Mouse (Mus musculus) adrenal gland, postnatal 4 days (tissue): ENCODE data around the gene Asb8. TPM values are rescaled to one million over a fixed set of nuclear protein-coding genes. Genes with fewer than 3 reads are reported as not detected.

Experiments
- DNase-seq, 2 experiments: peaks; one replicate each; pipeline ENCODE4 v3.0.0; 2021 to 2022; ENCODE audit warnings: low spot score in 2 of 2, mixed read lengths in 2 of 2
- total RNA-seq, 2 experiments: library from RNA; stranded (reverse); gene quantifications; 2 replicates each; pipeline ENCODE4 v1.2.3; 2021

The Asb8 gene
- total RNA-seq, 2 experiments from 2014 or later: 48.6 to 50.3 TPM

DNA sequence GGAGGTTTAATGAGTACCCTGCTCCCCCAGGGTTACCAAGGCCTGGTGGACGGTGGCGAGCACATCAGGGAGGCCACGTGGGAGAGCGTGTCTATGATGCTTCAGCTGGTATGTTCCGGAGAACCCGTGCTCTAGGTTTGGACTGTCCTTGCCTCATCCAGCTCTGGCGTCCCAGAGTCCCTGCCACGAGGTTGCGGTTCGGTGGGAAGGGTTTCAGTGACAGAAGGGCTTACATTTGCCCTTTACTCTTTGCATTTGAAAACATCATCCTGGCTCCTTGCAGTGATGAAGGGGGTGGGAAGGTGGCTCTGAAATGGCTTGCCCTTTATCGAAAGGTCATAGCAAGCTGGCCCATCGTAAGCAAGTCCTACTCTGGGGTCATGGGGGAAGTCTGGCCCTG, 46.1 kb downstream of the Asb8 start:
- DNase-seq: no peak

DNA sequence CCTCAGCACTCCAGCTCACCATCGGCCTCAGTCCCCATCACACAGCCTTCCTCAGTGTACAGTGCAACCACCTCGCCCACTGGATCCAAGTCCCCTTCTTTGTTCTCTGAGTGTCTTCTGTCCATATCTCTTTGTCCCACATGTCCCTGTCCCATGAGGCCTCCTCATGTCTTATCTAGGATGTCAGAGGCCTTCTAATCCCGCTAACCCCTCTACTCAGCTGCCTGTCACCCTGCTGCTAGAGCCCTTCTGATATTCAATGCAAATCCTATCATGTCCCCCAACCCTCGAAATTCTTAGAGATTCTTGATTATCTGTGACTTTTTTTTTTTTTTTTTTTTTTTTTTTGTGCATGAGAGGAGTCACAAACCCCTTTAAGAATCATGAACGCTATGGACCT, 49.1 kb downstream of the Asb8 start:
- no peak for DNase-seq

GRCm38 (mm10) chr15:98115779-98116163, 49.7 kb downstream of the Asb8 start:
- no peak for DNase-seq

GRCm38 (mm10) chr15:98114852-98115778, 50.3 kb downstream of the Asb8 start:
- DNase-seq: no peak

DNA sequence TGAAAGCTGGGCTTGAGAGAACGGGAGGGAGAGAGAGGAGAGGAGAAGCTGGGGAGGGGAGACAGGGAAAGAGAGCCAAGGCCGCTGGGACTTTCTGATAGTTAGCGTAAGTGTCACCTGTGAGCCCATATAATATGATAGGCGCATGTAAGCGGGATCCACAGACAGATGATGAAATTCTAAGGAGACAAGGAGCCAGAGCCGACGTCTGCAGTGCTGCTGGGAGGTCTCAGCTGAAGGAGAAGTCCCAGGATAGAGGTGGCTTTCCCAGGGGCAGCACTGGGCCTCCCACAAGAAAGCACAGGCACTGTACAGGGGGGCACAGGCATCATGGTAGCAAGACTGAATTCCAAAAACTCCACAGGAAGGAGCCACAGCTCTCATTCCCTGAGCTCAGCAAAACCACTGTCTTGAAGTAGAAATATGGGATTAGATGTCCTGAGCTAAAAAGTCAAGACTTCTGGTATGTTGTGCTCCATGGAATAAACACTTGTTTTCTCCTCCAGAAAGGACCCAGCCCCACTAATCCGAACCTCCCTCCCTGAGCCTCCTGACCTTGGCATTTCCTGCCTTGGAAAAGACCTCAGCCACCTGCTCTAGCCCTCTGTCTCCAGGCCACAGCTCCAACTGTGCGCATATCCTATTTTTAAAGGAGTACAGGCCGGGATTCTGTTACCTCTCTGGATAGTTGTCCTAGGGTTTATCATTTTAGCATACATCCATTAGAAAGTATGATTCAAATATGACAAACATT, 51.1 kb downstream of the Asb8 start:
- no peak for DNase-seq

DNA sequence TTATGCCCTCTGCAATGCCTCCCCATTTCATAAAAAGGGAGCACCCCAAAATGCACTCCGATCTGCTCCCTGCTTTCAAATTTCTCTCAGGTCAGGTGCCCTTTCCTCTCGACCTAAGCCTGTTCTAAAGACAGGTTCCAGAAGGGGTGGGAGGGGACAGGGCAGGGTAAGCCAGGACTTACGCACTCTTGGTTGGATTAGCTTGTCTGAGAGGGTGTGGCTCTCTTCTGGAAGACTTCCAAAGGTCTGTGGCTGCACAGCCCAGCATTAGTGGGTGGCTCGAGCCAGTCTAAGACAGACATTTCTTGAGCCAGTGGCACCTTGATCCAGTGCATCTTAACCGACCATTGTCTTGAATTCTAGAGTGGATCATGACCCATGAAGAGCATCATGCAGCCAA, 53.6 kb downstream of the Asb8 start:
- DNase-seq: no peak

GRCm38 (mm10) chr15:98108297-98109152, 56.9 kb downstream of the Asb8 start:
- DNase-seq: peak; percentile 43 to 64

- DNase-seq: no peak
Measured at GRCm38 (mm10) chr15:98107703-98108296, 57.6 kb downstream of the Asb8 start.

DNA sequence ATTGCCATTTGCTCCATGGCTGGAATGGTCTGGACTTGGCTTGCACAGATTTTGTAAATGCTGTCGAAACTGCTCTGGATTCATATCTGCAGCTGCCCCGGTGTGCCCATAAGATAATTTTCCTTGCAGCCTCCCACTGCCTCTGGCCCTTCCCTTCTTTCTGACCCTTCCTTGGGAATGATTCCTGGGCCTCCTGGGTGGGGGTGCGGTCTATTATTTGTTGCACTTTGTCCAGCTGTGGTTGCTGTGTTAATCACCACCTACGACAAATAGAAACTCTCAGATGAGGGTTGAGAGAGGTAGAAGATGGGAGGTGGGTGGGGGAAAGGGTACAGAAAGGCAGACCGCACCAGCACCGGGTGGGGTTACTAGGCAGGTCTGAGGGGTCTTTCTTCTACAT, 58.2 kb downstream of the Asb8 start:
- no peak for DNase-seq

DNA sequence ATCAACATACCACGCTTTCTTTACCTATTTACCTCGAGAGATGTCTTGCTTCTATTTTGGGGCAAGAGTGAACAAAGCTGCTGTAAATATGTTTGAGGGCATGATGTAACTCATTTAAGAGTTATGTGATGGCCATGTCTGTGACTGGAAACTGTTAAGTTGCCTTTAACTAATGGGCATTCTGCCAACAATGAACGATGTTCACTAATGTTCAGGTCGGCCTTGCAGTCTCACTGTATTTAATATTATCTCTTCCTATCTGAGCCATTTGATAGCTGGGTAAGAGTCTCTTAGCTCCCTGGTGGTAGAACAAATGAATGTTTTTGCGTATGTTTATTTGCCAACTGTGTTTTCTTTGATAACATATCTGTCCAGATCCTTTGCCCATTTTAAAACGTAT, 58.9 kb downstream of the Asb8 start:
- DNase-seq: no peak

- DNase-seq: no peak
Measured at GRCm38 (mm10) chr15:98102401-98102800, 63.0 kb downstream of the Asb8 start.

- DNase-seq: no peak
Measured at GRCm38 (mm10) chr15:98098519-98098918, 66.9 kb downstream of the Asb8 start.

- no peak for DNase-seq
Measured at GRCm38 (mm10) chr15:98096957-98097356, 68.5 kb downstream of the Asb8 start.

DNA sequence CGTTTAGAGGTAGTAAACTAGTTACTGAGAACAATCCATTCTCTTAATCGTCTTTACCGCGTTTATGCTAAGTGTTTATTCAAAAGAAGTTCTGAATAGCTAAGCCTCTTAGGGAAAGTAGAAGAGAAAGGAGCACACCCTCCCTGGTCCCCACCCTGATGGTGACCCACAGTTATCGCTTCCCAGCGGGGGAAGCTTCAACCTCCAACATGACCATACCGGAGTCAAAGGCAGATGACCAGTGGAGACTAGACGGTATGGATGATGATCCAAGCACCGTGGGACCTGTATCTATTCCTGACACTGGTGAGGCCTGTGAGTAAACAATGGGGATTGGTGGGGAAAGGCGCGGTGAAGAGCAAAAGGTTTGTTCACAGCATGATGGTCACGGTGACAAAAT, 70.5 kb downstream of the Asb8 start:
- no peak for DNase-seq

DNA sequence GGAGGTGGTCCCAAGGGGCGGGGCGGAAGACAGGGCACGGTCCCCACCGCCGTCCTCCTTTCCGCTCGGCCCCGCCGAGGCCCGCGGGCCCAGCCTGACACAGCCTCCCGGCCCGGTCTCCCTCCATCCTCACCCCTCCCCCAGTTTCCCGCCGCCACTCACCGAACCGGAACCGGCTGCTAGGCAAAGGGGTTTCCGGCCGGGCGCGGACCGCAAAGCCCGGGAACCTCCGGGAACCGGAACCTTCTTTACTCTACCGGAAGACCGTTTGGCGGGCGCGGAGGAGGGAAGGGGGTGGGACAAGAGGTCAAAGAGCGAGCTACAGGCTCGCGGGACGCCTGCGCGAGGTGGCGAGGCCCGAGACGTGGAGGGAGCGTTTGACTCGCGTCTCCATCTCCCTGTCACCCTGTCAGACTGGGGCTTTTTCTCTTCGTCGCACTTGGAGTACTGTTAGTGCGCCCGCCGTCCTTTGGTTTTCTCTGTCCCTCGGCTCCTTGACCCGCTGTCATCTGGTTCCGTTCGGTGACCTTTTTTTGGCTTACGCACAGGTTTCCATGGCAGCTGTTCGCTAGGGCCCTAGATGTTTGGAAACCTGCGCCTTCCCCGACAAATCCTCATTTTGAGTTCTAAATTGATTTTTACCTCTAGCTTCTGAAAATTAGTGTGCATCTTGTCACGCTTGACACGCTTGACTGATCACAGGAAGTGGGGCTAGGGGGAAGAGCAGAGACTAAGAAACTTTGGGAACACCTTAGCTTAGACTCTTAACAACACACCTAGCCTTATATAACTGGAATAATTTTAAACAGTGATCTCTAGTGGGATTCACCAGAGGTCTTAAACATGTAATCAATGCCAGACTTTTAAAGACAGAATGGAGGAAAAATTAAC, 72.1 kb downstream of the Asb8 start, which contains the start of gene Senp1:
Senp1 (minus strand) TSS at position 624 of the 891 bp plus-strand sequence.
- DNase-seq: peak; percentile 76 to 81

GRCm38 (mm10) chr15:98092372-98093120, 72.9 kb downstream of the Asb8 start, which contains the start of gene Pfkm:
Gene Pfkm, plus strand, starts transcription at chr15:98092589.
- no peak for DNase-seq

GRCm38 (mm10) chr15:98091841-98092240, 73.6 kb downstream of the Asb8 start:
- DNase-seq: no peak

DNA sequence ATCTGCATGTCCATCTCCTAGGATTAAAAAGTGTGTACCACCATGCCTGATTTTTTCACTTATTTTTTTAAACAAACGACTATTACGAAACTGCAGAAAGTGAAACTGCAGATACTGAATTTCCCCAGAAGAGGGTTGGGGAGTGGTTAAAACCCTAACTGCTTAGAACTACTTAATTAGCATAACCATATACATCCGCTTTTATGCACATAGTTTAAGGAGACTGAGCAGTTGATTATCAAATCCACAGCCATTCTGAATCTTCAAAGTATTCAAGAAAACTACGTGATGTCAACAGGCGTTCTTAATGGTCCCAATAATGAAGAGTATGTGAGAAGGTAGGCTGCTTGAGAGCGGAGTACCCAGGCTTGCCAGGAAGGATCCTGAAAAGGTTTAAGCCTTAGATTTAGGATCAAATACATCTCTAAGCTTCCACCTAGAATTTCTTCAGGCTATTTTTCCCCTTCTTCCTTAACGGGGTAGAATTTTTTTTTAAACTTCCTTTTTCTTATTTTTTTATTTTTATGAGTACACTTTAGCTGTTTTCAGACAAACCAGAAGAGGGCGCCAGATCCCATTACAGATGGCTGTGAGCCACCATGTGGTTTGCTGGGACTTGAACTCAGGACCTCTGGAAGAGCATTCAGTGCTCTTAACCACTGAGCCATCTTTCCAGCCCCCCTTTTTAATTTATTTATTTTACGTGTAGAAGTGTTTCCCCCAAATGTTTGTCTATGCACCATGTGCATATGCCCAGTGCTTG, 75.8 kb downstream of the Asb8 start:
- no peak for DNase-seq
